Mouse (Mus musculus) hindlimb bud, embryonic 11.5 days (tissue): ENCODE data around the gene Olfr943.

Source experiments
- DNase-seq: peaks from one replicate; pipeline ENCODE4 v3.0.0-alpha.2; 2012; ENCODE audit warnings: low read depth, low spot score; ENCODE audit errors: extremely low spot score

Olfr943 gene

GRCm38 (mm10) chr9:39166004-39166403 lies at the start of gene Olfr943:
Gene Olfr943 (plus strand): TSS chr9:39166304.
- DNase-seq: no peak

DNA sequence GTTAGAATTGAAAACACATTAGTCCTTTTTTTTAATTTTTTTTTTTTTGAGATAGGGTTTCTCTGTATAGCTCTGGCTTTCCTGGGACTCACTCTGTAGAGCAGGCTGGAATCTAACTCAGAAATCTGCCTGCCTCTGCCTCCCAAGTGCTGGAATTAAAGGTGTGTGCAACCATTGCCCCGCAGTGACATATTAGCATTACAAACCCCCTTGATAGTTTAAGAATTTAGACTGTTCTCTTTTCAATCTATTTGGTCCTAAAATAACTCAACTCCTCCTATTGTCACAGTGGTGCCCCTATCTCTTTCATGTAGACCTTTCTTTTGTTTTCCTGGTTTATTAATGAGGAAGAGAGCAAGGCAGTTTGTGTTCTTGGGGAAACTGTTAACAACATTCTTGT lies 38.8 kb upstream of the Olfr943 start:
- DNase-seq: no peak

DNA sequence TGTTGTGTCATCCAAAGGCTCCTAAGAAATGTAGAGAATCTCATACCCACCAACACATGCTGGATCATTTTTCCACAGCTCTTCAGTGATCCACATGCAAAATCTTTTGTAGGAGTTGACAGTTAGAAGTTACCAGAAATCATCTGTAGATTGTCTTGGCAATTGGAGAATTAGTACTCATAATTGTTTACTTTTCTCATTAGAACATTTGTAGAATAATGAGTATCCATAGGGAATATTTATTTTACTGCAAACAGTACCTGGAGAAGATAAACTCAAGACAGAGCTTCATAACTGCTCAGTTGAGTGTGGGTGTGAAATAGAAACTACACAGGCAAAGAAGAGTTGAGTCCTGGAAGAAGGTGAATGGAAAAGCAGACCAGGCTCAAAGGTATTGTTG lies 38.3 kb upstream of the Olfr943 start, which contains the start of gene Olfr27:
Gene Olfr27 (plus strand): TSS at position 301 of the 400 bp plus-strand sequence.
- DNase-seq: no peak

- no peak for DNase-seq
These were observed 13.7 kb upstream of the Olfr943 start for GRCm38 (mm10) chr9:39152401-39152800.

DNA sequence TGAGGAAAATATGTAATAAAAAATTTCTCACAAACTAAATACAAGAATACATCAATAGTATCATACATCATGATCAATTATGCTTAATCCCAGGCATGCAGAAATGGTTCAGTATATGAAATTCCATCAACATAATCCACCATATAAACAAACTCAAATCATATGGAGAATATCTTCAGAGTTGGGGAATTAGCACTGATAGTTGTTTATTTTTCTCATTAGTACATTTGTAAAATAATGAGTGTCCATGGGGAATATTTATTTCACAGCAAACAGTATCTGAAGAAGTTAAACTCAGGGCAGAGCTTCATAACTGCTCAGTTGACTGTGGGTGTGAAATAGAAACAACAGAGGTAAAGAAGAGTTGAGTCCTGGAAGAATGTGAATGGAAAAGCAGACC lies 35.5 kb downstream of the Olfr943 start, which contains the start of gene Olfr944:
Gene Olfr944 (plus strand): TSS at position 301 of the 400 bp plus-strand sequence.
- DNase-seq: no peak
